Mouse (Mus musculus) midbrain, embryonic 12.5 days (tissue): ENCODE results near the gene Rsph1. TPM values are rescaled to one million over a fixed set of nuclear protein-coding genes. Genes with fewer than 3 reads are reported as not detected.

Experiments used
- ATAC-seq: fragments of 200-750 bp; cut with Nextera tagmentation; 2 replicates; pipeline ENCODE4 v1.8.0; 2017; ENCODE audit warnings: low read depth, moderate TSS enrichment, moderate library complexity; ENCODE audit not compliant: low FRiP score
- H3K27ac ChIP-seq: fragments of 300-500 bp; sonication (generic); replicated peaks from 2 replicates; pipeline ENCODE4 v1.5.1; 2016; ENCODE audit warnings: mild to moderate bottlenecking
- H3K27me3 ChIP-seq: fragments of 300-500 bp; sonication (generic); 2 replicates; pipeline ENCODE4 v1.6.1; 2016; ENCODE audit warnings: mild to moderate bottlenecking
- H3K36me3 ChIP-seq: fragments of 300-500 bp; sonication (generic); 2 replicates; pipeline ENCODE4 v1.6.1; 2016
- H3K4me1 ChIP-seq: fragments of 300-500 bp; sonication (generic); 2 replicates; pipeline ENCODE4 v1.6.1; 2016
- H3K4me2 ChIP-seq: fragments of 300-500 bp; sonication (generic); replicated peaks from 2 replicates; pipeline ENCODE4 v1.6.1; 2016; ENCODE audit warnings: mild to moderate bottlenecking, moderate library complexity
- H3K4me3 ChIP-seq: fragments of 300-500 bp; sonication (generic); 2 replicates; pipeline ENCODE4 v1.5.1; 2016; ENCODE audit warnings: mild to moderate bottlenecking
- H3K9ac ChIP-seq: fragments of 300-500 bp; sonication (generic); replicated peaks from 2 replicates; pipeline ENCODE4 v1.6.1; 2016; ENCODE audit warnings: mild to moderate bottlenecking, moderate library complexity
- H3K9me3 ChIP-seq: fragments of 300-500 bp; sonication (generic); 2 replicates; pipeline ENCODE4 v1.6.1; 2016; ENCODE audit warnings: mild to moderate bottlenecking
- WGBS: fragments of 180-500 bp; shearing (Covaris S2); methylation state at CpG from one replicate; pipeline ENCODE4 v1.1.7; 2016; 5-methylcytosine and 5-hydroxymethylcytosine counted together
- polyA plus RNA-seq: library from polyadenylated mRNA; unstranded; fragments of >200 nt; fragmentation: Nextera tagmentation; extraction: Ambion mirVana; gene quantifications from 2 replicates; pipeline ENCODE4 v1.2.1, GENCODE M21; 2016

The Rsph1 gene
- polyA plus RNA-seq, 1 experiment from 2014 or later, result 0.99 TPM

- H3K4me3 ChIP-seq, result no peak overlapping the region
- no peaks in the 10 kb centered on the region for H3K27me3 ChIP-seq
- H3K9ac ChIP-seq, result no peak overlapping the region
- H3K4me1 ChIP-seq, result no peaks in the 10 kb centered on the region
- no peak overlapping the region for H3K27ac ChIP-seq
- no peaks in the 10 kb centered on the region for H3K36me3 ChIP-seq
- H3K4me2 ChIP-seq, result no peak overlapping the region
- WGBS, result 92% methylated on average over 6 of the region's 6 CpGs
- ATAC-seq, result no peak
- H3K9me3 ChIP-seq, result no peaks in the 10 kb centered on the region
These were observed 65.3 kb downstream of the Rsph1 start for GRCm38 (mm10) chr17:31211881-31212280.

- no peak for ATAC-seq
- no peaks in the 10 kb centered on the region for H3K9me3 ChIP-seq
- no peaks in the 10 kb centered on the region for H3K36me3 ChIP-seq
- no peaks in the 10 kb centered on the region for H3K27me3 ChIP-seq
- no peaks in the 10 kb centered on the region for H3K4me1 ChIP-seq
- WGBS, result 88% methylated on average over 7 of the region's 7 CpGs
- no peak overlapping the region for H3K27ac ChIP-seq
- no peak overlapping the region for H3K4me2 ChIP-seq
- no peak overlapping the region for H3K9ac ChIP-seq
- no peak overlapping the region for H3K4me3 ChIP-seq
These were observed 66.9 kb downstream of the Rsph1 start for GRCm38 (mm10) chr17:31210299-31210698.

GRCm38 (mm10) chr17:31209376-31209930, 67.7 kb downstream of the Rsph1 start:
- Histone ChIP-seq H3K9me3 (no peaks in the 10 kb centered on the region), H3K27ac (no peak overlapping the region), H3K36me3 (no peaks in the 10 kb centered on the region), H3K9ac (no peak overlapping the region), H3K4me3 (no peak overlapping the region), H3K4me2 (no peak overlapping the region), H3K4me1 (no peaks in the 10 kb centered on the region), H3K27me3 (no peaks in the 10 kb centered on the region)
- 92% methylated on average over 11 of the region's 11 CpGs for WGBS
- no peak for ATAC-seq

GRCm38 (mm10) chr17:31208654-31209053, 68.5 kb downstream of the Rsph1 start:
- Histone ChIP-seq H3K9ac (no peak overlapping the region), H3K27me3 (no peaks in the 10 kb centered on the region), H3K4me3 (no peak overlapping the region), H3K36me3 (no peaks in the 10 kb centered on the region), H3K9me3 (no peaks in the 10 kb centered on the region), H3K27ac (no peak overlapping the region), H3K4me1 (no peaks in the 10 kb centered on the region), H3K4me2 (no peak overlapping the region)
- WGBS, result 91% methylated on average over 8 of the region's 8 CpGs
- no peak for ATAC-seq

GRCm38 (mm10) chr17:31207771-31208334, 69.3 kb downstream of the Rsph1 start, which contains the start of gene Ubash3a:
Gene Ubash3a (plus strand): TSS chr17:31207873.
- H3K9ac ChIP-seq, result no peak within 1 kb of the TSS
- no peaks in the 10 kb centered on the region for H3K36me3 ChIP-seq
- WGBS, result 78% methylated on average over 12 of the region's 12 CpGs
- no peak within 1 kb of the TSS for H3K4me3 ChIP-seq
- no peak within 1 kb of the TSS for H3K27ac ChIP-seq
- no peaks in the 10 kb centered on the region for H3K9me3 ChIP-seq
- no peak for ATAC-seq
- no peak within 1 kb of the TSS for H3K4me2 ChIP-seq
- H3K27me3 ChIP-seq, result no peaks in the 10 kb centered on the region
- H3K4me1 ChIP-seq, result no peaks in the 10 kb centered on the region

Other genes with a start within 250 kb of the Rsph1 start
- 14.0 and 15.3 TPM in 2 replicates for gene Abcg1, start 219.7 kb downstream of the Rsph1 start, polyA plus RNA-seq
- 1.1 and 1.4 TPM in 2 replicates for gene Tff3, start 147.7 kb downstream of the Rsph1 start, polyA plus RNA-seq
- gene Tff2, start 133.1 kb downstream of the Rsph1 start, polyA plus RNA-seq, result not detected in 2 replicates
- not detected in 2 replicates for gene Tff1, start 112.1 kb downstream of the Rsph1 start, polyA plus RNA-seq
- not detected in 2 replicates for gene Tmprss3, start 78.4 kb downstream of the Rsph1 start, polyA plus RNA-seq
- gene Ubash3a, start 69.5 kb downstream of the Rsph1 start, polyA plus RNA-seq, result 0.09 and 0.17 TPM in 2 replicates
- 9.3 and 10.2 TPM in 2 replicates for gene Slc37a1, start 9.4 kb upstream of the Rsph1 start, polyA plus RNA-seq
- 30.3 and 32.4 TPM in 2 replicates for gene Pde9a, start 108.8 kb upstream of the Rsph1 start, polyA plus RNA-seq
- gene Wdr4, start 242.6 kb upstream of the Rsph1 start, polyA plus RNA-seq, result 42.2 and 43.7 TPM in 2 replicates
- gene Ndufv3, start 242.7 kb upstream of the Rsph1 start, polyA plus RNA-seq, result 257 and 265 TPM in 2 replicates